Mouse (Mus musculus) embryonic fibroblast, embryonic 13.5 days (primary cell): ENCODE measurements around the gene Fstl4. TPM values are rescaled to one million over a fixed set of nuclear protein-coding genes. Genes with fewer than 3 reads are reported as not detected.

ENCODE experiments used
- H3K27ac ChIP-seq: 2 replicates; pipeline ENCODE4 v1.5.1; 2012; ENCODE audit warnings: low read length, control low read depth, inconsistent platforms; ENCODE audit not compliant: insufficient read depth
- H3K4me1 ChIP-seq: 2 replicates; pipeline ENCODE4 v1.6.1; 2011; ENCODE audit warnings: low read length; ENCODE audit not compliant: control insufficient read depth, insufficient read depth
- H3K4me3 ChIP-seq: 2 replicates; pipeline ENCODE4 v1.5.1; 2011; ENCODE audit warnings: mild to moderate bottlenecking, control low read depth, low read length; ENCODE audit not compliant: insufficient read depth
- CTCF ChIP-seq: IDR thresholded peaks from 2 replicates; pipeline ENCODE4 v1.5.1; 2011; ENCODE audit warnings: mild to moderate bottlenecking, control low read depth, low read length, moderate library complexity, borderline replicate concordance; ENCODE audit not compliant: insufficient read depth
- POLR2A ChIP-seq: IDR thresholded peaks from 2 replicates; pipeline ENCODE4 v1.6.1; 2011; ENCODE audit warnings: low read depth, mild to moderate bottlenecking, control low read depth, low read length, moderate library complexity
- polyA plus RNA-seq: library from polyadenylated mRNA; stranded (reverse); fragments of >200 nt; gene quantifications from 2 replicates; pipeline ENCODE4 v1.2.4, GENCODE M21; 2011; ENCODE audit warnings: low read depth; ENCODE audit not compliant: missing spikeins, insufficient read length

Fstl4 gene
- polyA plus RNA-seq, 1 experiment, result 0.74 TPM

- no peaks in the 10 kb centered on the region for H3K4me1 ChIP-seq
- H3K4me3 ChIP-seq, result no peak overlapping the region
- TF ChIP-seq CTCF (peak; percentile 91), POLR2A (no peak)
- no peak overlapping the region for H3K27ac ChIP-seq
These were observed 267.9 kb downstream of the Fstl4 start for GRCm38 (mm10) chr11:53032336-53032735.

GRCm38 (mm10) chr11:53035414-53035813 is 271.0 kb downstream of the Fstl4 start:
- Histone ChIP-seq H3K4me3 (no peak overlapping the region), H3K4me1 (no peaks in the 10 kb centered on the region), H3K27ac (no peak overlapping the region)
- no peak for TF ChIP-seq CTCF
- no peak for TF ChIP-seq POLR2A

DNA sequence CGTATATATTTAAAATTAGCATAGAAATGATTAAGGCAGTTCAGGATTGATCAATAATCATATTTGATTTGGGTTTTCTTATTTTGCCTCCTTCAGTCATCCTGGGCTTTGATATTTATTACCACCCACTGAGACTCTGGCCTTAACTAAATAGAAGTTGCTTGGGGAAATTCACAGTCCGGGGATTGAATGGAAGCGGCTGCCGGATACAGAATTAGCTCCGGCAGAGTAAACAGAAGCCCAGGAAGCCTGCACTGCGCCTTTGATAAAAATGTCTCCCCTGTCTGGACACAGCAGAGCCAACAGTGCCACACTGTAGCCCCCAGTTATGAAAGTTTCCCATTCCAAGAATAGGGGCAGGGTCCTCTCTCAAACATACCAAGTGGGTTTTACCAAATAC is 282.4 kb downstream of the Fstl4 start:
- no peak overlapping the region for H3K4me3 ChIP-seq
- no peaks in the 10 kb centered on the region for H3K4me1 ChIP-seq
- TF ChIP-seq CTCF (no peak), POLR2A (no peak)
- no peak overlapping the region for H3K27ac ChIP-seq

- Histone ChIP-seq H3K27ac (no peak overlapping the region), H3K4me3 (no peak overlapping the region), H3K4me1 (no peaks in the 10 kb centered on the region)
- no peak for TF ChIP-seq CTCF
- no peak for TF ChIP-seq POLR2A
These were observed 289.7 kb downstream of the Fstl4 start for GRCm38 (mm10) chr11:53054151-53054550.

- TF ChIP-seq CTCF, result no peak
- no peak for TF ChIP-seq POLR2A
- Histone ChIP-seq H3K27ac (no peak overlapping the region), H3K4me3 (no peak overlapping the region), H3K4me1 (no peaks in the 10 kb centered on the region)
These were observed 291.5 kb downstream of the Fstl4 start for GRCm38 (mm10) chr11:53055896-53056295.

DNA sequence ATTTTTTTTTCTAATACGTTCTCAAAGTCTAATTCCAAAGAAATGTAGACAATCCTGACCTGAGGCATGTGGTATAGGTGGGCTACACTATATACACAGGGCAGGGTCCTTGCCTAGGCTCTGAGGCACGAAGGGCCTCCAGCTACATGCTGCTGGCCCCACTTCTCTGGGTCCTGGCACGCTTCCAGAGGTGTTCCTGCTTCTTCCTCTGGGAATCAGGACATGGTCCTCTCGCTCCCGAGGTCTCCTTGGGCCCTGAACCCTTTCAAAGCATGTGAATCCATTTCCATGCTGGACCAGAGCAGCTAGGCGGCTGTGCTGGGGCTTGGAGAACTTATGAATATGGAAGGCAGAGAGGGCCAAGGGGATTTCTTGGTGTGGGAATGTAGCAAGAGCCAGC is 292.3 kb downstream of the Fstl4 start:
- TF ChIP-seq POLR2A (no peak), CTCF (no peak)
- H3K4me1 ChIP-seq, result no peaks in the 10 kb centered on the region
- H3K27ac ChIP-seq, result no peak overlapping the region
- no peak overlapping the region for H3K4me3 ChIP-seq

GRCm38 (mm10) chr11:53057821-53058553 is 293.6 kb downstream of the Fstl4 start:
- no peak overlapping the region for H3K4me3 ChIP-seq
- TF ChIP-seq CTCF (no peak), POLR2A (no peak)
- H3K4me1 ChIP-seq, result no peaks in the 10 kb centered on the region
- no peak overlapping the region for H3K27ac ChIP-seq

- Histone ChIP-seq H3K27ac (no peak overlapping the region), H3K4me1 (no peaks in the 10 kb centered on the region), H3K4me3 (no peak overlapping the region)
- TF ChIP-seq CTCF, result no peak
These were observed 294.1 kb downstream of the Fstl4 start for GRCm38 (mm10) chr11:53058557-53058956.

DNA sequence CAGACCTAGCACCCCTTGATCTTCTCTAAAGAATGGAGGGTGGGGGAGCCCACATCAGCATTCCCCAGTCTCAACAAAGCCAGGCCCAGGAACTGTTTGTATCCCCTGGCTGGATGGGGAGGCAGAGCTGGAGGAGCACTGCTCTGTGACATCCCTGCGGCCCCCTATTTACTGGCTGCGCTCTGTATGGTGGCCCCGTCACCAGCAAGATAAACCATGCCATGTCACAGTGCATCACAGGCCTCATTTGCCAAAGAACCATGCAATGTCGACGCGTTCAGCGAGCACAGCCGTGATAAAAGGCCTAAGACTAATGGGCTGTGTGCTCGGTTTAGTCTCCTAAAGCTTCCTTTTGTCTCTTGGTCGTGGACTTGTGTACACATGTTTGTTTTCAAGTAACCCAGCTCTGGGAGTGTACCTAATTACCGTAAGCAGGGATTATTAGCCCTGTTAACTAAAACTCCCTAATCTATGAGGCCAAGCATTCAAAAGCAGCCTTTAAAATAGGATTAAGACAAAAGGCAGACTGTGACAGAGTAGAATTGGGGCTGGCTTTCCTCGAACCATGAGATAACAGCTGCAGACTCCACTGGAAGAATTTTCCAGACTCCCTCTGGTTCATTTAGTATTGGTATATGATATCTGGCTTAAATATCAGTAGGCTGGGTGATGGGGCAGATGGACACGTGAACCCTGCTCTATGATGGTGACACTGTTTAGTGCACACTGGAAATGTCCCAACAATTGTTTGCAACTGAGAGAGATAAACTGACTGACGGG is 303.5 kb downstream of the Fstl4 start:
- TF ChIP-seq POLR2A (no peak), CTCF (no peak)
- Histone ChIP-seq H3K4me3 (no peak overlapping the region), H3K27ac (no peak overlapping the region), H3K4me1 (no peaks in the 10 kb centered on the region)

- TF ChIP-seq POLR2A (no peak), CTCF (no peak)
- H3K4me3 ChIP-seq, result no peak overlapping the region
- no peaks in the 10 kb centered on the region for H3K4me1 ChIP-seq
- no peak overlapping the region for H3K27ac ChIP-seq
These were observed 304.1 kb downstream of the Fstl4 start for GRCm38 (mm10) chr11:53068479-53069065.
